In genomic region chr5:112276907-112277348, GRCm38 (mm10) we compare ENCODE assay signal across 8 mouse cellular contexts. TPM values are rescaled to one million over a fixed set of nuclear protein-coding genes. Genes with fewer than 3 reads are reported as not detected.
DNase-seq lines count a peak whose midpoint lies in the region; ATAC-seq and TF ChIP-seq lines count a peak whose summit lies in the region.

No protein-coding gene starts in this region.

- intact Hi-C loops in heart, adult 2 months (cut with DNase I), result loop anchor here (1.0 kb wide), 1 partner anchor 13 kb away; no protein-coding TSS in a partner anchor
- intact Hi-C loops in heart, postnatal 14 days (cut with DNase I), result loop anchor here (2.0 kb wide), 1 partner anchor 34 kb away; no protein-coding TSS in a partner anchor
- intact Hi-C loops in gastrocnemius, postnatal 14 days (cut with DNase I; ENCODE audit: low total_unique reads), result no loop called here
- intact Hi-C loops in gastrocnemius, postnatal 36 days (cut with DNase I), result loop anchor here (5.0 kb wide), 3 partner anchors 35 to 65 kb away; partner anchors contain the start of genes Hps4, Srrd and Tfip11

- H3K9me3 ChIP-seq in ES-E14 (ENCODE audit: control insufficient read depth, insufficient read depth, low read depth, low read length), result no peaks in the 10 kb centered on the region
- H3K9me3 ChIP-seq in heart, embryonic 15.5 days (replicated peaks), result no peaks in the 10 kb centered on the region

- peak overlapping the region; percentile 98 for H3K27ac ChIP-seq in heart, adult 2 months
- H3K27ac ChIP-seq in ES-E14 (ENCODE audit: insufficient read depth, low read depth, low read length, poor library complexity, severe bottlenecking) (peak overlapping the region; percentile 37), macrophage (peak overlapping the region; percentile 94)
- H3K27ac ChIP-seq in heart, embryonic 15.5 days, result peak overlapping the region; percentile 75

- under 1% methylated on average over 24 of the region's 24 CpGs for WGBS in heart, adult 2 months
- WGBS in heart, embryonic 15.5 days, result under 1% methylated on average over 24 of the region's 24 CpGs
- WGBS in macrophage (ENCODE audit: missing documents), result under 1% methylated on average over 24 of the region's 24 CpGs

- in situ Hi-C loops in ES-E14 (cut with MboI; ENCODE audit: low sequenced_read_pairs in 2 of 2, unreplicated experiment in 2 of 2), result no loop called here

- H3K36me3 ChIP-seq in heart, adult 2 months (ENCODE audit: control insufficient read depth, insufficient read depth, low read length), result no peaks in the 10 kb centered on the region; the same call in 1 of the 2 replicates
- H3K36me3 ChIP-seq in ES-E14 (ENCODE audit: control insufficient read depth, insufficient read depth, low read length, poor library complexity, severe bottlenecking), result no peaks in the 10 kb centered on the region
- no peaks in the 10 kb centered on the region for H3K36me3 ChIP-seq in heart, embryonic 15.5 days
- no peaks in the 10 kb centered on the region for H3K36me3 ChIP-seq in macrophage (ENCODE audit: inconsistent target)

- no peaks in the 10 kb centered on the region for H3K27me3 ChIP-seq in heart, adult 2 months (ENCODE audit: control insufficient read depth, insufficient read depth, low read length)
- H3K27me3 ChIP-seq in heart, embryonic 15.5 days, result no peaks in the 10 kb centered on the region

- no peak for TF ChIP-seq CTCF in heart, adult 2 months (IDR thresholded peaks at IDR 0.05)

- H3K4me2 ChIP-seq in heart, embryonic 15.5 days, result peak overlapping the region; percentile 77

- peak; percentile 11; the same call in 1 of the 2 replicates for ATAC-seq in heart, embryonic 15.5 days (replicated peaks; ENCODE audit: insufficient number of reproducible peaks, insufficient read depth, low FRiP score, low read depth)

- peak overlapping the region; percentile 87 for H3K9ac ChIP-seq in heart, adult 2 months (ENCODE audit: low read depth, low read length)
- H3K9ac ChIP-seq in ES-E14 (ENCODE audit: insufficient read depth, low read depth, low read length, poor library complexity, severe bottlenecking), result peak overlapping the region; percentile 92
- peak overlapping the region; percentile 89 for H3K9ac ChIP-seq in heart, embryonic 15.5 days

- no peak for TF ChIP-seq EP300 in heart, adult 2 months (IDR thresholded peaks at IDR 0.05; ENCODE audit: insufficient read depth, low read depth, low read length)

- DNase-seq in heart, adult 2 months, result no peak
- DNase-seq in heart, postnatal 14 days, result no peak
- DNase-seq in ES-E14 (ENCODE audit: low read depth, low spot score), result no peak
- no peak for DNase-seq in layer of hippocampus, postnatal 25 days (ENCODE audit: extremely low spot score in 1 of 2, low spot score in 1 of 2)
- DNase-seq in gastrocnemius, postnatal 14 days, result no peak
- no peak for DNase-seq in gastrocnemius, postnatal 36 days

- peaks cover 27% of the 10 kb centered on the region for H3K4me1 ChIP-seq in heart, adult 2 months (ENCODE audit: control insufficient read depth, insufficient read depth, low read length)
- H3K4me1 ChIP-seq in ES-E14 (ENCODE audit: control insufficient read depth in 2 of 2, insufficient read depth in 2 of 2, low read length in 2 of 2, poor library complexity in 1 of 2), result peaks cover 11 to 17% of the 10 kb centered on the region in 2 experiments
- peaks cover 45% of the 10 kb centered on the region for H3K4me1 ChIP-seq in heart, embryonic 15.5 days (replicated peaks)

- peak overlapping the region; percentile 62 for H3K4me3 ChIP-seq in heart, adult 2 months
- H3K4me3 ChIP-seq in ES-E14 (ENCODE audit: insufficient read depth in 1 of 2, low read depth in 1 of 2, low read length in 2 of 2, poor library complexity in 1 of 2, severe bottlenecking in 1 of 2) (peak overlapping the region; percentile 70 to 92), macrophage (ENCODE audit: inconsistent target) (peak overlapping the region; percentile 79)
- H3K4me3 ChIP-seq in heart, embryonic 15.5 days, result peak overlapping the region; percentile 80

- H3K79me2 ChIP-seq in heart, adult 2 months (replicated peaks; ENCODE audit: control insufficient read depth, insufficient read depth, low read length), result no peaks in the 10 kb centered on the region; the same call in 1 of the 2 replicates
- peaks cover 46% of the 10 kb centered on the region for H3K79me2 ChIP-seq in macrophage (ENCODE audit: inconsistent target)

- TF ChIP-seq POLR2A in heart, adult 2 months (IDR thresholded peaks at IDR 0.05; ENCODE audit: insufficient read depth, low read depth, low read length), result no peak

TF ChIP-seq in ES-E14, 5 proteins besides CTCF, POLR2A, EP300 and RAD21:
- TF ChIP-seq HCFC1 (IDR thresholded peaks at IDR 0.05; ENCODE audit: borderline replicate concordance, insufficient read depth, low read length) (no peak), CHD2 (IDR thresholded peaks at IDR 0.05; ENCODE audit: low read depth, low read length) (peak; percentile 29; the same call in 1 of the 2 replicates), ZC3H11A (IDR thresholded peaks at IDR 0.05; ENCODE audit: borderline replicate concordance, low read depth, low read length) (no peak)

RNA-seq across cellular contexts. Expression of gene Tpst2, which starts 0.4 kb away (rescaled TPM):
- total RNA-seq in heart, adult 2 months (2021), result 10 to 100 TPM; 38.3 to 43.6 TPM
- polyA plus RNA-seq in heart, adult 2 months (2012; rRNA removed), result 36.9 and 37.7 TPM in 2 replicates
- 10 to 100 TPM; 50.6 to 55.5 TPM for total RNA-seq in heart, postnatal 14 days (2021)
- 82.7 and 103 TPM in 2 replicates for total RNA-seq in ES-E14 (2012; rRNA removed)
- polyA plus RNA-seq in heart, embryonic 15.5 days (2015; fragmentation: Nextera tagmentation; extraction: Ambion mirVana), result 38.5 and 47.8 TPM in 2 replicates
- 10 to 100 TPM; 21.9 to 89.9 (median 52.8) TPM for total RNA-seq in macrophage (2018; cell fraction: chromatin; rRNA removed)
- 10 to 100 TPM; 35.5 to 61.8 (median 45.7) TPM for total RNA-seq in macrophage (2018; cell fraction: cytosol; rRNA removed)
- total RNA-seq in macrophage (2018; cell fraction: nucleus; rRNA removed), result 10 to 100 TPM; 38.0 to 87.9 (median 57.7) TPM
- 51.3 to 89.5 TPM (median 52.2 TPM) in 3 replicates for polyA plus RNA-seq in macrophage (2018)
- total RNA-seq in layer of hippocampus, postnatal 25 days (2021), result 10 to 100 TPM; 45.9 to 46.2 TPM
- total RNA-seq in gastrocnemius, postnatal 14 days (2021), result 10 to 100 TPM; 17.4 to 23.4 TPM
- 10 to 100 TPM; 14.4 to 17.0 TPM for total RNA-seq in gastrocnemius, postnatal 36 days (2021)

RNA-seq across cellular contexts. Expression of gene Crybb1, which starts 21.3 kb away (rescaled TPM):
- total RNA-seq in heart, adult 2 months (2021), result 1 to 10 TPM; 1.5 to 3.3 TPM
- 2.1 and 2.3 TPM in 2 replicates for polyA plus RNA-seq in heart, adult 2 months (2012; rRNA removed)
- total RNA-seq in heart, postnatal 14 days (2021), result 1 to 10 TPM; 1.4 to 1.9 TPM
- not detected in 2 replicates for total RNA-seq in ES-E14 (2012; rRNA removed)
- 1.6 and 2.1 TPM in 2 replicates for polyA plus RNA-seq in heart, embryonic 15.5 days (2015; fragmentation: Nextera tagmentation; extraction: Ambion mirVana)
- 1 to 10 TPM in 1 of 26 experiments, not detected in 25; 1.2 TPM for total RNA-seq in macrophage (2018; cell fraction: chromatin; rRNA removed)
- total RNA-seq in macrophage (2018; cell fraction: cytosol; rRNA removed), result 1 to 10 TPM in 2 of 26 experiments, under 1 TPM in 17, not detected in 7; 0.17 to 1.1 (median 0.39) TPM
- total RNA-seq in macrophage (2018; cell fraction: nucleus; rRNA removed), result 1 to 10 TPM in 1 of 26 experiments, under 1 TPM in 1, not detected in 24; 0.68 to 1.1 TPM
- not detected in 3 replicates for polyA plus RNA-seq in macrophage (2018)
- total RNA-seq in layer of hippocampus, postnatal 25 days (2021), result 1 to 10 TPM; 7.4 to 7.9 TPM
- 1 to 10 TPM; 1.9 to 2.0 TPM for total RNA-seq in gastrocnemius, postnatal 14 days (2021)
- 1 to 10 TPM; 2.4 to 4.1 TPM for total RNA-seq in gastrocnemius, postnatal 36 days (2021)

RNA-seq across cellular contexts. Expression of gene Cryba4, which starts 24.6 kb away (rescaled TPM):
- total RNA-seq in heart, adult 2 months (2021), result 1 to 10 TPM; 5.3 to 7.1 TPM
- polyA plus RNA-seq in heart, adult 2 months (2012; rRNA removed), result 14.4 and 33.8 TPM in 2 replicates
- 1 to 10 TPM; 7.2 to 7.8 TPM for total RNA-seq in heart, postnatal 14 days (2021)
- total RNA-seq in ES-E14 (2012; rRNA removed), result 0.31 and 0.69 TPM in 2 replicates
- polyA plus RNA-seq in heart, embryonic 15.5 days (2015; fragmentation: Nextera tagmentation; extraction: Ambion mirVana), result 1.2 and 1.4 TPM in 2 replicates
- 1 to 10 TPM in 24 of 26 experiments, not detected in 2; 1.5 to 6.9 (median 3.8) TPM for total RNA-seq in macrophage (2018; cell fraction: chromatin; rRNA removed)
- 10 to 100 TPM in 11 of 26 experiments, 1 to 10 TPM in 15; 3.9 to 26.6 (median 6.5) TPM for total RNA-seq in macrophage (2018; cell fraction: cytosol; rRNA removed)
- total RNA-seq in macrophage (2018; cell fraction: nucleus; rRNA removed), result 10 to 100 TPM in 2 of 26 experiments, 1 to 10 TPM in 23, not detected in 1; 1.1 to 11.4 (median 3.4) TPM
- polyA plus RNA-seq in macrophage (2018), result 0.62 to 5.3 TPM (median 3.6 TPM) in 3 replicates
- 1 to 10 TPM; 1.1 to 1.2 TPM for total RNA-seq in layer of hippocampus, postnatal 25 days (2021)
- total RNA-seq in gastrocnemius, postnatal 14 days (2021), result under 1 TPM; 0.42 to 0.68 TPM
- under 1 TPM in 1 of 2 experiments, not detected in 1; 0.61 TPM for total RNA-seq in gastrocnemius, postnatal 36 days (2021)

RNA-seq across cellular contexts. Expression of gene Tfip11, which starts 49.2 kb away (rescaled TPM):
- 10 to 100 TPM; 17.6 to 19.4 TPM for total RNA-seq in heart, adult 2 months (2021)
- 16.0 and 18.5 TPM in 2 replicates for polyA plus RNA-seq in heart, adult 2 months (2012; rRNA removed)
- 10 to 100 TPM; 18.8 to 19.5 TPM for total RNA-seq in heart, postnatal 14 days (2021)
- total RNA-seq in ES-E14 (2012; rRNA removed), result 38.1 and 38.9 TPM in 2 replicates
- polyA plus RNA-seq in heart, embryonic 15.5 days (2015; fragmentation: Nextera tagmentation; extraction: Ambion mirVana), result 15.2 and 19.6 TPM in 2 replicates
- total RNA-seq in macrophage (2018; cell fraction: chromatin; rRNA removed), result 10 to 100 TPM; 13.5 to 42.1 (median 30.7) TPM
- 10 to 100 TPM; 21.8 to 37.9 (median 29.9) TPM for total RNA-seq in macrophage (2018; cell fraction: cytosol; rRNA removed)
- total RNA-seq in macrophage (2018; cell fraction: nucleus; rRNA removed), result 10 to 100 TPM; 18.5 to 36.7 (median 29.0) TPM
- 27.6 to 29.7 TPM (median 28.0 TPM) in 3 replicates for polyA plus RNA-seq in macrophage (2018)
- 10 to 100 TPM; 35.3 to 40.1 TPM for total RNA-seq in layer of hippocampus, postnatal 25 days (2021)
- 10 to 100 TPM; 12.0 to 13.2 TPM for total RNA-seq in gastrocnemius, postnatal 14 days (2021)
- 10 to 100 TPM; 12.0 to 12.4 TPM for total RNA-seq in gastrocnemius, postnatal 36 days (2021)

Comparison
In these comparisons a context has a peak if more than half of its experiments do, and no peak if none do; other contexts are left out.
1. H3K27ac ChIP-seq: peak in every context shown above with its lines; median percentile 98 in heart, adult 2 months; 94 in macrophage; 75 in heart, embryonic 15.5 days; 37 in ES-E14.